Mouse (Mus musculus): ENCODE results near the gene Kat7.

The Kat7 gene

GRCm38 (mm10) chr11:95310007-95310647 lies at the start of gene Kat7:
Gene Kat7 (minus strand): TSS chr11:95310246.
- DNase-seq (ENCODE audit: low spot score in 2 of 2): peak; percentile 97 to 99

- no peak for DNase-seq (ENCODE audit: low spot score in 2 of 2)
Measured at GRCm38 (mm10) chr11:95358263-95358662, 48.2 kb upstream of the Kat7 start.

- no peak for DNase-seq (ENCODE audit: low spot score in 2 of 2)
Measured at GRCm38 (mm10) chr11:95356469-95357273, 46.6 kb upstream of the Kat7 start.

GRCm38 (mm10) chr11:95356039-95356438 lies 46.0 kb upstream of the Kat7 start:
- DNase-seq (ENCODE audit: low spot score in 2 of 2): no peak

- no peak for DNase-seq (ENCODE audit: low spot score in 2 of 2)
Measured at GRCm38 (mm10) chr11:95355661-95356011, 45.6 kb upstream of the Kat7 start.

- DNase-seq (ENCODE audit: low spot score in 2 of 2): no peak
Measured at GRCm38 (mm10) chr11:95354945-95355660, 45.1 kb upstream of the Kat7 start.

GRCm38 (mm10) chr11:95354228-95354944 lies 44.3 kb upstream of the Kat7 start:
- no peak for DNase-seq (ENCODE audit: low spot score in 2 of 2)

- no peak for DNase-seq (ENCODE audit: low spot score in 2 of 2)
Measured at GRCm38 (mm10) chr11:95353226-95353625, 43.2 kb upstream of the Kat7 start.

GRCm38 (mm10) chr11:95352686-95353085 lies 42.6 kb upstream of the Kat7 start:
- no peak for DNase-seq (ENCODE audit: low spot score in 2 of 2)

GRCm38 (mm10) chr11:95350960-95351359 lies 40.9 kb upstream of the Kat7 start:
- no peak for DNase-seq (ENCODE audit: low spot score in 2 of 2)

- DNase-seq (ENCODE audit: low spot score in 2 of 2): no peak
Measured at GRCm38 (mm10) chr11:95350289-95350688, 40.2 kb upstream of the Kat7 start.

GRCm38 (mm10) chr11:95344181-95344580 lies 34.1 kb upstream of the Kat7 start:
- no peak for DNase-seq (ENCODE audit: low spot score in 2 of 2)

GRCm38 (mm10) chr11:95343180-95343579 lies 33.1 kb upstream of the Kat7 start:
- no peak for DNase-seq (ENCODE audit: low spot score in 2 of 2)

- no peak for DNase-seq (ENCODE audit: low spot score in 2 of 2)
Measured at GRCm38 (mm10) chr11:95340664-95341063, 30.6 kb upstream of the Kat7 start.

- DNase-seq (ENCODE audit: low spot score in 2 of 2): no peak
Measured at GRCm38 (mm10) chr11:95340259-95340658, 30.2 kb upstream of the Kat7 start.

- no peak for DNase-seq (ENCODE audit: low spot score in 2 of 2)
Measured at GRCm38 (mm10) chr11:95339471-95340021, 29.5 kb upstream of the Kat7 start.

GRCm38 (mm10) chr11:95337846-95338342 lies 27.8 kb upstream of the Kat7 start:
- no peak for DNase-seq (ENCODE audit: low spot score in 2 of 2)

- peak in 1 of 2 experiments; percentile 29 for DNase-seq (ENCODE audit: low spot score in 2 of 2)
Measured at GRCm38 (mm10) chr11:95337129-95337813, 27.2 kb upstream of the Kat7 start.

GRCm38 (mm10) chr11:95336568-95337128 lies 26.6 kb upstream of the Kat7 start, which contains the start of gene Fam117a:
Gene Fam117a (plus strand): TSS chr11:95337018.
- peak; percentile 63 to 70 for DNase-seq (ENCODE audit: low spot score in 2 of 2)

- no peak for DNase-seq (ENCODE audit: low spot score in 2 of 2)
Measured at GRCm38 (mm10) chr11:95334448-95335060, 24.5 kb upstream of the Kat7 start.
